Mouse (Mus musculus): Measurements from ENCODE around the gene Isca2. TPM values are rescaled to one million over a fixed set of nuclear protein-coding genes. Genes with fewer than 3 reads are reported as not detected.

Isca2 gene
- polyA plus RNA-seq, 1 experiment, result 80.2 TPM

DNA sequence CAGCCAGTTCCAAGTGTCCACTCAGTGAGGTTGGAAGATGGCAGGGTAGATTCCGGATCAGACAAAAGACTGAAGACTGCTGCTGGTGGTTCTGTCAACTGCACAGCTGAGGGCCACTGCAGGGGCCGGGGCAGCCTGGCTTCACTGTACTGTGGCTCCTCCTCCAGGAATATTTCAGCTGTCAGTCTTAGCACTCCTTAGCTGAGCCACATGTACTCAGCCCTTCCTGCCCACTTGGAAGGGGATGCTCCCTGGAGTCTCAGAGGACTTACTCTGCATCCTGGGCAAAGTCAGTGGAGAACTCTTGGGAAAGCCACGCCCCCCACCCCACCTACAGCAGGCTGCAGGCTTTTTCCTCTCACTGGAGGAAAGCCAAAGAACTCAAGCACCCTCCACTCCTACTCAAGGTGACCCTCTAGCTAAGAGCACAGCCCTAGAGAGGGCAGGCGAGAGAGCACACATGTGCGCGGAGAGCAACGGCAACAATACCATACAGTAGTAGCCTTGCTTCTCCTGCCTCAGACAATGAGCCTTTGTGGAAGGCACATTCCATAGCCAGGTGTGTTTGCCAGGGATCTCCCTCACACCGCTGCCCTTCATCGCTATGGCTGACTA is 32.3 kb downstream of the Isca2 start:
- TF ChIP-seq CTCF (IDR thresholded peaks at IDR 0.05; ENCODE audit: borderline replicate concordance, extremely low read depth, insufficient read depth, insufficient read length) (no peak), POLR2A (IDR thresholded peaks at IDR 0.05; ENCODE audit: borderline replicate concordance, extremely low read depth, insufficient read depth, insufficient read length, poor library complexity, severe bottlenecking) (no peak)
- no peak for DNase-seq (ENCODE audit: low read depth)

DNA sequence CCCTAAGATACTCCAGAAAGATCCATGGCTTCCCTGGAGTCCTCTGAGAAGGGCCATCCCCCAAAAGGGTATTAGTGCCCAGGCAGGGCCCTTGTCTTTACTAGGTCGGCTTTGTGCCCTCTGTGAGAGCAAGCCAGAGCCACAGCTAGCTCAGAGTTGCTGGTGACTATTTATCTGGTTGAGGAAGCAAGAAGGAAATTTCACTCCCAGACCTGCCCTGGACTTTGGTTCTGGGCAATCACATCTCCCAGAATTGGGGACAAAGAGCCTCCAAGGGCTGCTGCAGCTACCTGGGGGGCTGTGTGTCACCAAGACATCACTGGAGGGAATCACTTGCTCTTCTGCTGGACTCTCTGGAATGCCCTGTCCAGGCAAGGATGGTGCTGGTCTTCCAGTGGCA is 33.0 kb downstream of the Isca2 start:
- TF ChIP-seq POLR2A (IDR thresholded peaks at IDR 0.05; ENCODE audit: borderline replicate concordance, extremely low read depth, insufficient read depth, insufficient read length, poor library complexity, severe bottlenecking), result no peak
- TF ChIP-seq CTCF (IDR thresholded peaks at IDR 0.05; ENCODE audit: borderline replicate concordance, extremely low read depth, insufficient read depth, insufficient read length), result no peak
- DNase-seq (ENCODE audit: low read depth), result no peak

DNA sequence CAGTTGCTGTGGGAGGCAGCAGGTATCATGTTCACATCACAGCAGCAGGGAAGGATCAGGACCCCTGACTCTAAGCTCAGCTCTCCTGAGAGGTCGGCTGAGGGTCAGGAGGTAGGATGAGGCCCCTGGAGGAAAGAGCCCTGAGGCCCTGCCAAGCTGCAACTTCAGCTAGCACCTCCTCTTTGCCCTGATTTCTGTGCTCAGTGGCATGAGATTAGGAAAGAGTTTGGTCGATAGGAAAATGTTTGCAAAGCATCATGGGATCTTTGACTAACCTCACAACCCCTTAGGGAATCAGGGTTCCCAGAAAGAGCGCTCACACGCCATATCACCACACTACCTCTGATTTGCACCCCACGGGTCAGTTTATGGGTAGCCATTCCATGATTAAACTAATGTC is 33.7 kb downstream of the Isca2 start:
- no peak for TF ChIP-seq POLR2A (IDR thresholded peaks at IDR 0.05; ENCODE audit: borderline replicate concordance, extremely low read depth, insufficient read depth, insufficient read length, poor library complexity, severe bottlenecking)
- no peak for TF ChIP-seq CTCF (IDR thresholded peaks at IDR 0.05; ENCODE audit: borderline replicate concordance, extremely low read depth, insufficient read depth, insufficient read length)
- DNase-seq (ENCODE audit: low read depth), result no peak

DNA sequence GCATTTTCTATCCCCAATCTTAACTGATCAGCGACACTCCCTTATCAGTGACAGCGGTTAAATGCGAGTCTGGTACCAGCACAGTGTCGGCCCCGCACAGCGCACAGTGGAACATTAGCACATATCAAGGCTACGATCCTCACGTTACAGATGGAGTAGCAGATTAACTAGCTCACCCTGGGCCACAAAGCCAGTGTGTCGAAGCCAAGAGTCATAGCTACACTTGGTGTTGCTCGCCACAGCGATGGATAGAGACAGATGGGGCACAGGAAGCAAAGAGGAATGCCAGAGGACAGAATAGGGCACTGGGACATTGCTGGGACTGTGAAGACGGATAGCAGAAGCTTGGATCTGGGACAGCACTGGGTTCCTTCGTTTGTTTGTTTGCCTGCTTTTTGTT is 34.3 kb downstream of the Isca2 start:
- DNase-seq (ENCODE audit: low read depth), result peak; percentile 3
- no peak for TF ChIP-seq CTCF (IDR thresholded peaks at IDR 0.05; ENCODE audit: borderline replicate concordance, extremely low read depth, insufficient read depth, insufficient read length)
- TF ChIP-seq POLR2A (IDR thresholded peaks at IDR 0.05; ENCODE audit: borderline replicate concordance, extremely low read depth, insufficient read depth, insufficient read length, poor library complexity, severe bottlenecking), result no peak

DNA sequence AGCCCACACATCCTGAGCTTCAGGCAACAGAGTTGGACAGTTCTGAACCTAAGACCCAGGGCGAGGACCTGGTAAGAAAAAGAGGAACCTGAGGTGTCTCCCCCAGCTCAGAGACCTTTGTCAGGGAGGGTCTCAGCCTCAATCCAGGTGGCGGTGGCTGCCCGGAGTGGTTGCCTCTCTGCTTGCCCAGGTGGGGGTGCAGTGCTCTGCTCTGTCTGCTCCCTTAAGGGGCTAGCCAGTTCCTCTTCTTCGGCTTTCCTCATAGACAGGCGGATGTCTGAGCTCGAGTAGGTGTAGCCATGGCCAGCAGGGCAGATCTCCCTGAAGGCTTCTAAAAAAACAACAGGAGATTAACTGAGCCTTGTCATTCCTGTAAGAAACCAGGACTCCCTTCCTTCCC is 36.0 kb downstream of the Isca2 start:
- TF ChIP-seq POLR2A (IDR thresholded peaks at IDR 0.05; ENCODE audit: borderline replicate concordance, extremely low read depth, insufficient read depth, insufficient read length, poor library complexity, severe bottlenecking), result no peak
- no peak for TF ChIP-seq CTCF (IDR thresholded peaks at IDR 0.05; ENCODE audit: borderline replicate concordance, extremely low read depth, insufficient read depth, insufficient read length)
- no peak for DNase-seq (ENCODE audit: low read depth)

DNA sequence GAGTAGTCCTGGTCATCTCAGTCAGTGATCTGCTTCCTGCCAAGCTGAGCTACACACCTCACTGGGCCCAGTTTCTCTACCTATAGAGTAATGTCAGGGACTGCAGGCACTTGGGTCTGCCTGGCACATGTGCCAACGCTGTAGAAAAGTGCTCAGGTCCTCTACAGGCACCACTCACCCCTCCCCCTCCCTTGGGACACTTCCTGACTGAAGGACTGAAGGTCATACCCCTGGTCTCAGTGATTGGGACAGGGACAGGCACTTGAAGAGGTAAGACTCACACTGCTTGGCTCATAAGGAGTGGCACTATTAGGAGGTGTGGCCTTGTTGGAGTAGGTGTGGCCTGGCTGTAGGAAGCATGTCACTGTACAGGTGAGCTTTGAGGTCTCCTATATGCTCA is 37.8 kb downstream of the Isca2 start:
- no peak for DNase-seq (ENCODE audit: low read depth)

DNA sequence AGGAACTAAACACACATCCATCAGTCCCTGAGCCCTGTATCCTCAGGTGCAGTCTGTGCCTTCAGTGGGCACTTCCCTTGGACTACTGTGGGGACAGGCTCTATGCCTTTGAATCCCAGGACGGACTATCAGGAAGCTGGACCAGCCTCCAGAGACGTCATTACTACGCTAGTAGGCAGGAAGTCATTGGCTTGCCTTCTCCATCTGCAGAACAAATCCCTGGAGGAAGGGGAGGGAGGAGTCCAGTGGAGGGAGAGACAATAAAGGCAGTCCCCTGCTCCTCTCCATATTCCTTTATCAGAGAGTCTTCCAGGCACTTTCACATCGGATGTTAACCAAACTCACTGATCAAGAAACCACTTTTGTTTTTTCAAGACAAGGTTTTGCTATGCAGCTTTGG is 38.5 kb downstream of the Isca2 start:
- TF ChIP-seq POLR2A (IDR thresholded peaks at IDR 0.05; ENCODE audit: borderline replicate concordance, extremely low read depth, insufficient read depth, insufficient read length, poor library complexity, severe bottlenecking), result no peak
- no peak for TF ChIP-seq CTCF (IDR thresholded peaks at IDR 0.05; ENCODE audit: borderline replicate concordance, extremely low read depth, insufficient read depth, insufficient read length)
- DNase-seq (ENCODE audit: low read depth), result no peak

More for the DNA sequence above, 37.8 kb downstream of the Isca2 start:
- TF ChIP-seq POLR2A (IDR thresholded peaks at IDR 0.05; ENCODE audit: borderline replicate concordance, extremely low read depth, insufficient read depth, insufficient read length, poor library complexity, severe bottlenecking), result no peak
- no peak for TF ChIP-seq CTCF (IDR thresholded peaks at IDR 0.05; ENCODE audit: borderline replicate concordance, extremely low read depth, insufficient read depth, insufficient read length)

DNA sequence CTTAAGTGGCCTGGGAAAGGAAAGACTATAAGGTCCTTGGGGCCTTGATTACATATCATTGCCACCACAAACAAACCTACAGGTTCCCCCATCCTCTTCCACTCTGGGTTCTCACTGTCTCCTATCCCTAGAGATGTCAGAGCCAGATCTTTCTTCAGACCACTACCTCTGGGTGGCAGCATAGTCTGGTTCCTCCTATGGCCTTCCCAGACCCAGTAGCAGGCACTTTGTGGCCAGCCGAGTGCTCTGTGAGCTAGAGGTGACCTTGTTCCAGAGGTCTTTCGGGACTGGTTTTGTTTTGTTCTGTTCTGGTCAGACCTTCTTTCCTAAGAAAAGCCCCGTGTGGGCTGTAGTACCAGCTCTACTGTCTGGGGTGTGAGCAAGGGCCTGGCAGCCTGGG is 39.0 kb downstream of the Isca2 start:
- no peak for DNase-seq (ENCODE audit: low read depth)
- TF ChIP-seq POLR2A (IDR thresholded peaks at IDR 0.05; ENCODE audit: borderline replicate concordance, extremely low read depth, insufficient read depth, insufficient read length, poor library complexity, severe bottlenecking) (no peak), CTCF (IDR thresholded peaks at IDR 0.05; ENCODE audit: borderline replicate concordance, extremely low read depth, insufficient read depth, insufficient read length) (peak; percentile 6; the same call in 1 of the 2 replicates)

DNA sequence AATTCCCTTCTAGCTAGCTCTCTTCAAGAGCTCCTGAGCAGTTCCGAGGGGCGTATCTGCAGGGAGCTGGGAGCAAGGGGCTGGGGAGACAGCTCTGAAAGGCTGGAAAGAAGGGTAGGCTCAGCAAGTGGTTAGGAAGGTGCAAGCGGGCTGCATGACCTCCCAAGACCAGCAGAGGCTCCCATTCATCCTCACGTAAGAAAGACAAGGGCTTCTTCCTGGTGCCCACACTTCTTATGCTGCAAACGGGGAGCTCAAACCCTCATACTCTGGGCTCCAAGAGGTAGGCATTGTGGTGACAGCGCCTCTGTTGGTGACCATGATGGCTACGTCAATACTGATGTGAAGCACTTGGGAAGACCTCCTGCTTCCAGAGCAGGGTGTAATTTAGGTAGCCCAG is 40.7 kb downstream of the Isca2 start:
- TF ChIP-seq POLR2A (IDR thresholded peaks at IDR 0.05; ENCODE audit: borderline replicate concordance, extremely low read depth, insufficient read depth, insufficient read length, poor library complexity, severe bottlenecking) (no peak), CTCF (IDR thresholded peaks at IDR 0.05; ENCODE audit: borderline replicate concordance, extremely low read depth, insufficient read depth, insufficient read length) (0 out of 2 replicates have a peak, but pooled peaks have one; percentile 4)

DNA sequence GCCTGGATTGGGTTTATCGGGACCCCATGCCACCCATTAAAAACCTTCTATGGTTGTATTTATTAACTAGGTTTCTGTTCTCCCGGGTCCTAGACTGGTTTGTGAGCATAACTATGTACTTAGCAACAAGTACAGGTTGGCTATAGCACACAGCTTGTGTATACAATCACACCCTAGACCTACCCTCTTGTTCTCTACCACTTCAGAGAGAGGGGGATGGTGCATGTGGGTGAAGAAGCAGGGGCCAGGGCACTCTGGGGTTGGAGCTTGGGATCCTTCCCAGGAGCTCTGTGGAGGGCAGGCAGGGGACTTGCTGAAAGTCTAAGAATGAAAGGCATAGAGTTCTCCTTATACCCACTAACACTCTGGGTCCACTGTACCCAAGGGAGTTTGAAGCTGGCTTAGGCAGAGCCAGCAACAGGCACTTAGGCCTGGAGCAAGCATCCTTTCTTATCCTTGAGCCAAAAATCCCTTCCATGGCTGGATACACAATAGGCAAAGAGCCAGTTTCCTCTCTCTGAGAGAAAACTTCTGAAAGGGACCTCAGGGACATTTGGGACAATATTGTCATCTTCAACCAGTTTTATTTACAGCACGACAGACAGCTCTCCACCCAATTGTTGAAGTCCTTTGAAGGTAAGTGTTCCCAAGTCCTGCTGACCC is 41.7 kb downstream of the Isca2 start:
- DNase-seq (ENCODE audit: low read depth), result no peak
- TF ChIP-seq CTCF (IDR thresholded peaks at IDR 0.05; ENCODE audit: borderline replicate concordance, extremely low read depth, insufficient read depth, insufficient read length), result no peak
- TF ChIP-seq POLR2A (IDR thresholded peaks at IDR 0.05; ENCODE audit: borderline replicate concordance, extremely low read depth, insufficient read depth, insufficient read length, poor library complexity, severe bottlenecking), result no peak

More for the DNA sequence above, 40.7 kb downstream of the Isca2 start:
- DNase-seq (ENCODE audit: low read depth), result no peak

DNA sequence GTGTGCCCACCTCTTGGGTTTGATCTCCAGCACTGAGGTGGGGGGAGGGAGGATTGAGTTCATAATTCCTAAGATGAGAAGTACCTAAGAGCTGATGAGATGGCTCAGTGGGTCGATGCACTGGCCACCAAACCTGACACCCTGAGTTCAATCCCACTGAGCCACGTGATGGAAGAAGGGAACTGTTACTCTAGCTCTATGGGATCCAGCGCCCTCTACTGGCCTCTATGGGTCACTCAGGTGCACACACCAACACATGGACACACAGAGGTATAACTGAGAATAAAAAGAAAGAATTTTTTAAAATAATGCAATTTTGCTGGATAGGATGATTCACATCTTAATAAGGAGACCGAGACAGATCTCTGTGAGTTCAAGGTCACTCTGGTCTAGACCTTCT is 45.4 kb downstream of the Isca2 start:
- TF ChIP-seq POLR2A (IDR thresholded peaks at IDR 0.05; ENCODE audit: borderline replicate concordance, extremely low read depth, insufficient read depth, insufficient read length, poor library complexity, severe bottlenecking) (no peak), CTCF (IDR thresholded peaks at IDR 0.05; ENCODE audit: borderline replicate concordance, extremely low read depth, insufficient read depth, insufficient read length) (no peak)
- DNase-seq (ENCODE audit: low read depth), result no peak
